Mouse (Mus musculus) hindlimb bud, embryonic 11.5 days (tissue): Measurements from ENCODE around the gene Cryz.

Experiments
- DNase-seq: peaks from one replicate; pipeline ENCODE4 v3.0.0-alpha.2; 2012; ENCODE audit warnings: low read depth, low spot score; ENCODE audit errors: extremely low spot score

Cryz gene

GRCm38 (mm10) chr3:154596488-154596933, at the start of gene Cryz:
Cryz (plus strand) TSS chr3:154596711.
- DNase-seq = peak; percentile 72

GRCm38 (mm10) chr3:154547549-154548426, 48.7 kb upstream of the Cryz start:
- DNase-seq = no peak

GRCm38 (mm10) chr3:154548868-154549301, 47.6 kb upstream of the Cryz start:
- DNase-seq = no peak

GRCm38 (mm10) chr3:154550326-154551034, 46.0 kb upstream of the Cryz start:
- no peak for DNase-seq

- no peak for DNase-seq
Measured at GRCm38 (mm10) chr3:154551035-154551411, 45.5 kb upstream of the Cryz start.

GRCm38 (mm10) chr3:154562192-154562591, 34.3 kb upstream of the Cryz start:
- no peak for DNase-seq

GRCm38 (mm10) chr3:154565437-154565836, 31.1 kb upstream of the Cryz start:
- DNase-seq = no peak

- DNase-seq = no peak
Measured at GRCm38 (mm10) chr3:154570029-154570575, 26.4 kb upstream of the Cryz start.

GRCm38 (mm10) chr3:154570786-154571185, 25.7 kb upstream of the Cryz start:
- DNase-seq = no peak

GRCm38 (mm10) chr3:154572341-154572972, 24.1 kb upstream of the Cryz start:
- DNase-seq = no peak

- DNase-seq = no peak
Measured at GRCm38 (mm10) chr3:154573666-154574065, 22.8 kb upstream of the Cryz start.

- no peak for DNase-seq
Measured at GRCm38 (mm10) chr3:154577895-154578294, 18.6 kb upstream of the Cryz start.

GRCm38 (mm10) chr3:154584351-154584750, 12.2 kb upstream of the Cryz start:
- DNase-seq = no peak

GRCm38 (mm10) chr3:154590971-154591370, 5.5 kb upstream of the Cryz start:
- no peak for DNase-seq

GRCm38 (mm10) chr3:154591621-154592020, 4.9 kb upstream of the Cryz start:
- DNase-seq = no peak

GRCm38 (mm10) chr3:154593596-154593995, 2.9 kb upstream of the Cryz start:
- no peak for DNase-seq

GRCm38 (mm10) chr3:154594156-154594555, 2.4 kb upstream of the Cryz start:
- no peak for DNase-seq

- peak; percentile 84 for DNase-seq
Measured at GRCm38 (mm10) chr3:154596934-154597554, 533 bp downstream of the Cryz start, which contains the start of gene Tyw3. Tyw3 (minus strand) TSS chr3:154597104.

GRCm38 (mm10) chr3:154597561-154597960, 1.1 kb downstream of the Cryz start:
- DNase-seq = no peak

- DNase-seq = no peak
Measured at GRCm38 (mm10) chr3:154602141-154602540, 5.6 kb downstream of the Cryz start.

- no peak for DNase-seq
Measured at GRCm38 (mm10) chr3:154604871-154605270, 8.4 kb downstream of the Cryz start.
